Mouse (Mus musculus) kidney, adult 2 months (tissue): ENCODE data around the gene Gsk3a.

ENCODE experiments used
- CTCF ChIP-seq: fragments of 200-500 bp; conservative IDR thresholded peaks from 2 replicates; pipeline ENCODE4 v1.5.1; 2011; ENCODE audit warnings: low read depth, mild to moderate bottlenecking, control low read depth, low read length, moderate library complexity, mixed read lengths; ENCODE audit not compliant: insufficient read depth, insufficient read length
- POLR2A ChIP-seq: fragments of 200-500 bp; IDR thresholded peaks from one replicate; pipeline ENCODE4 v1.6.1; 2011; ENCODE audit warnings: low read depth, low read length, control low read depth

- TF ChIP-seq POLR2A: no peak
- TF ChIP-seq CTCF: no peak
These were observed 55.8 kb downstream of the Gsk3a start for GRCm38 (mm10) chr7:25181814-25182213.
